Mouse (Mus musculus): ENCODE data around the gene Mrgprb3. TPM values are rescaled to one million over a fixed set of nuclear protein-coding genes. Genes with fewer than 3 reads are reported as not detected.

Gene Mrgprb3
- not detected for polyA plus RNA-seq (2015; fragmentation: Illumina TruSeq; extraction: RNeasy Lipid Tissue Mini Kit (QIAGEN cat#74804); ENCODE audit: insufficient read depth, low read depth, low replicate concordance)

DNA sequence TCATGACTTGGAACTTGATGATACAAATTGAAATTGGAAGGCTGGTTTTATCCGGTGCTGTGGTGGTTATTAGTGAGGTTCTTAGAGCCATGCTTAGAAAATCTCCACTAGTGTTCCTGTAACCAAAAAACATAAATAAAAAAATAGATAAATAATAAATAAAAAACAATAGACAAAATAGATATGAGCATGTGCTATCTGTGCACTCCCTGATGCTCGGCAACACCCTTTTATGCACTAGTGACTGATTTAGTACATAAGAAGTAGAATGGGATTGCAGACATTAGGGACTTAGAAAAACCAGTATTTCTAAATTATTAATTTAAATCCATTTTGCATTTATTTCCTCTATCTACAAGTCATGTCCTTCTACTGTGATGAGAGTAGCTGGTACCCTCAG, at the start of gene Mrgprb3:
Gene Mrgprb3 (minus strand): TSS at position 101 of the 400 bp plus-strand sequence.

Other genes starting within 250 kb of the Mrgprb3 start
- gene Mrgprb1, start 187.5 kb downstream of the Mrgprb3 start, polyA plus RNA-seq (2015; fragmentation: Illumina TruSeq; extraction: RNeasy Lipid Tissue Mini Kit (QIAGEN cat#74804); ENCODE audit: insufficient read depth, low read depth, low replicate concordance), result not detected
- gene Mrgprx2, start 144.5 kb downstream of the Mrgprb3 start, polyA plus RNA-seq (2015; fragmentation: Illumina TruSeq; extraction: RNeasy Lipid Tissue Mini Kit (QIAGEN cat#74804); ENCODE audit: insufficient read depth, low read depth, low replicate concordance), result not detected
- not detected for gene Mrgprb2, start 85.7 kb downstream of the Mrgprb3 start, polyA plus RNA-seq (2015; fragmentation: Illumina TruSeq; extraction: RNeasy Lipid Tissue Mini Kit (QIAGEN cat#74804); ENCODE audit: insufficient read depth, low read depth, low replicate concordance)
- gene Zdhhc13, start 145.2 kb upstream of the Mrgprb3 start, polyA plus RNA-seq (2015; fragmentation: Illumina TruSeq; extraction: RNeasy Lipid Tissue Mini Kit (QIAGEN cat#74804); ENCODE audit: insufficient read depth, low read depth, low replicate concordance), result 2.1 TPM
- gene Csrp3, start 204.2 kb upstream of the Mrgprb3 start, polyA plus RNA-seq (2015; fragmentation: Illumina TruSeq; extraction: RNeasy Lipid Tissue Mini Kit (QIAGEN cat#74804); ENCODE audit: insufficient read depth, low read depth, low replicate concordance), result not detected
- not detected for gene E2f8, start 237.8 kb upstream of the Mrgprb3 start, polyA plus RNA-seq (2015; fragmentation: Illumina TruSeq; extraction: RNeasy Lipid Tissue Mini Kit (QIAGEN cat#74804); ENCODE audit: insufficient read depth, low read depth, low replicate concordance)